Mouse (Mus musculus) midbrain, embryonic 12.5 days (tissue): ENCODE results near the gene Rnf225. TPM values are rescaled to one million over a fixed set of nuclear protein-coding genes. Genes with fewer than 3 reads are reported as not detected.
A peak's percentile ranks its signal among the peaks of the same experiment; 100 is the strongest.
"Not testable (repeated sequence)": the region's sequence is repeated elsewhere in the genome, so short reads cannot be mapped to it uniquely, and the experiment has no call there.

ENCODE experiments used
- ATAC-seq: fragments of 200-750 bp; cut with Nextera tagmentation; 2 replicates; pipeline ENCODE4 v1.8.0; 2017; ENCODE audit warnings: low read depth, moderate TSS enrichment, moderate library complexity; ENCODE audit not compliant: low FRiP score
- H3K27ac ChIP-seq: fragments of 300-500 bp; sonication (generic); replicated peaks from 2 replicates; pipeline ENCODE4 v1.5.1; 2016; ENCODE audit warnings: mild to moderate bottlenecking
- H3K27me3 ChIP-seq: fragments of 300-500 bp; sonication (generic); 2 replicates; pipeline ENCODE4 v1.6.1; 2016; ENCODE audit warnings: mild to moderate bottlenecking
- H3K36me3 ChIP-seq: fragments of 300-500 bp; sonication (generic); 2 replicates; pipeline ENCODE4 v1.6.1; 2016
- H3K4me1 ChIP-seq: fragments of 300-500 bp; sonication (generic); 2 replicates; pipeline ENCODE4 v1.6.1; 2016
- H3K4me2 ChIP-seq: fragments of 300-500 bp; sonication (generic); replicated peaks from 2 replicates; pipeline ENCODE4 v1.6.1; 2016; ENCODE audit warnings: mild to moderate bottlenecking, moderate library complexity
- H3K4me3 ChIP-seq: fragments of 300-500 bp; sonication (generic); 2 replicates; pipeline ENCODE4 v1.5.1; 2016; ENCODE audit warnings: mild to moderate bottlenecking
- H3K9ac ChIP-seq: fragments of 300-500 bp; sonication (generic); replicated peaks from 2 replicates; pipeline ENCODE4 v1.6.1; 2016; ENCODE audit warnings: mild to moderate bottlenecking, moderate library complexity
- H3K9me3 ChIP-seq: fragments of 300-500 bp; sonication (generic); 2 replicates; pipeline ENCODE4 v1.6.1; 2016; ENCODE audit warnings: mild to moderate bottlenecking
- WGBS: fragments of 180-500 bp; shearing (Covaris S2); methylation state at CpG from one replicate; pipeline ENCODE4 v1.1.7; 2016; 5-methylcytosine and 5-hydroxymethylcytosine counted together
- polyA plus RNA-seq: library from polyadenylated mRNA; unstranded; fragments of >200 nt; fragmentation: Nextera tagmentation; extraction: Ambion mirVana; gene quantifications from 2 replicates; pipeline ENCODE4 v1.2.1, GENCODE M21; 2016

Rnf225 gene
- polyA plus RNA-seq, result 0.79 and 0.93 TPM in 2 replicates

- H3K27me3 ChIP-seq, result peaks cover 43% of the 10 kb centered on the region
- WGBS, result 28% methylated on average over 8 of the region's 8 CpGs
- peak within 1 kb of the TSS; percentile 46; the same call in 1 of the 2 replicates for H3K9ac ChIP-seq
- peaks cover 24% of the 10 kb centered on the region for H3K4me1 ChIP-seq
- peaks cover 42% of the 10 kb centered on the region for H3K36me3 ChIP-seq
- H3K9me3 ChIP-seq, result no peaks in the 10 kb centered on the region
- H3K27ac ChIP-seq, result no peak within 1 kb of the TSS
- peak within 1 kb of the TSS; percentile 39 for H3K4me2 ChIP-seq
- peak within 1 kb of the TSS; percentile 25 for H3K4me3 ChIP-seq
- ATAC-seq, result no peak
Observed at GRCm38 (mm10) chr7:12927191-12927680, at the start of gene Rnf225. Rnf225 (plus strand) TSS chr7:12927416.

GRCm38 (mm10) chr7:12880036-12880435 is 47.2 kb upstream of the Rnf225 start:
- Histone ChIP-seq H3K4me2 (no peak overlapping the region; the same call in 1 of the 2 replicates), H3K4me1 (peaks cover 13% of the 10 kb centered on the region), H3K9me3 (no peaks in the 10 kb centered on the region), H3K4me3 (no peak overlapping the region), H3K9ac (no peak overlapping the region), H3K36me3 (peaks cover 8% of the 10 kb centered on the region), H3K27ac (no peak overlapping the region), H3K27me3 (no peaks in the 10 kb centered on the region)
- ATAC-seq, result no peak

- Histone ChIP-seq H3K4me2 (peak overlapping the region; percentile 75), H3K4me3 (peak overlapping the region; percentile 75), H3K9ac (peak overlapping the region; percentile 72; the same call in 1 of the 2 replicates), H3K36me3 (peaks cover 13% of the 10 kb centered on the region), H3K4me1 (peaks cover 13% of the 10 kb centered on the region)
- H3K27me3 ChIP-seq, H3K27ac ChIP-seq, H3K9me3 ChIP-seq: not testable (repeated sequence)
- WGBS, result 47% methylated on average over 8 of the region's 8 CpGs
- peak; percentile 36 for ATAC-seq
Observed at GRCm38 (mm10) chr7:12880497-12880896, 46.7 kb upstream of the Rnf225 start.

GRCm38 (mm10) chr7:12880911-12881660 is 46.1 kb upstream of the Rnf225 start, which contains the start of gene Zfp128:
Zfp128 (plus strand) TSS chr7:12881177.
- WGBS, result under 1% methylated on average over 35 of the region's 35 CpGs
- H3K27ac ChIP-seq, result no peak within 1 kb of the TSS
- peaks cover 13% of the 10 kb centered on the region for H3K4me1 ChIP-seq
- H3K36me3 ChIP-seq, result peaks cover 19% of the 10 kb centered on the region
- no peaks in the 10 kb centered on the region for H3K27me3 ChIP-seq
- no peaks in the 10 kb centered on the region for H3K9me3 ChIP-seq
- peak within 1 kb of the TSS; percentile 72 for H3K9ac ChIP-seq
- peak; percentile 100 for ATAC-seq
- H3K4me2 ChIP-seq, result peak within 1 kb of the TSS; percentile 75
- peak within 1 kb of the TSS; percentile 75 for H3K4me3 ChIP-seq

DNA sequence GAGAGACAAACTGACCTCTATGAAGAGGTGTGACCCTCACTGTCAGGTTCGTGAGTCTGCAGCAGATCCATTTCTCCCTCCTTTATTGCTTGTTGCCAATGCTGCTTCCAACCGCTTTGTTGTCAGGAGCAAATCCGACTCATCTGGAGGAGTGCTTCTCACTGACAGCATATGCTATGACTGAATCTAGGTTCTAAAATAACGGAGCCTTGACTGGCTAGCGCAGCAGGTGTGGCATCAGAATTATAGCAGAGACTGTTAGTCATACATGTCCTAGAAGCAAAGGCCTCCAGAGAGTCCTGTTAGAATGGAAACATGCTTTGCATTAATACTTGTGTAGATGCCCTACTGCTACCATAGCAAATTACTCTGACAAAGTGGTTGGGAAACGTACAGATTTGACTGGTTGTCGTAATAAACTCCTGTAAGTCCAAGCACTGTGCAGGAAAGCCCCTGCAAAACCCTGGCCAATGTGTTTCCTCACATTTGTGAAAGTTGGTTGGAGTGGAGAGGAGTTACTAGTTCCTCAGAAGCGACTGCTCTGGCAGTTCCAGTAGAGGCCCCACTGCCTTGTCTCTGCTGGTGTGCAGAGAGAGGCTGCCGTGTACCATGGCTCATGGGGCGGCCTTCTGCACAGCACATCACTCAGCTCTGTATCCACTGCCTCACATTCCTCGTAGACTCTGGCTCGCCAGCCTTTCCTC is 40.5 kb upstream of the Rnf225 start:
- no peak for ATAC-seq
- Histone ChIP-seq H3K36me3 (peaks cover 72% of the 10 kb centered on the region), H3K4me3 (no peak overlapping the region), H3K4me1 (peaks cover 10% of the 10 kb centered on the region), H3K27me3 (no peaks in the 10 kb centered on the region), H3K9me3 (no peaks in the 10 kb centered on the region), H3K9ac (no peak overlapping the region), H3K4me2 (no peak overlapping the region), H3K27ac (no peak overlapping the region)
- WGBS, result 93% methylated on average over 12 of the region's 12 CpGs

DNA sequence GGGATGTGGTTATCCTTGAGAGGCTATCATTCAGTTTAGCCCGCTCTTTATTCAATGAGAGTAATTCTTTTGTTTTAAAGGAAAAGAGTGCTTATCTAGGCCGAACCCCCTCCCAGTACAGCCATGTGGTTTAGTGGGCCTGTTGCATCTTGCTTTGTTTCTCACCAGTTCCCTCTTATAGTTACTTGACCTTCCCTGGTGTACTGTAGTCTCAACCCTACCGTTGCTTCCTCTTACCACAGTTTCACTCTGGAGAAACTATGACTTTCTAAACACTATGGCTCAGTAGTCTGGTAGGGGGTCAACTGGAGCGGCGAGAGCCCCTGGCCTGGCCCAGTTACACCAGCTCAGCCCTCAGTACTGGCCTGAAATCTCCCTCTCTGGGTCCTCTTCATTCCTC is 39.6 kb upstream of the Rnf225 start:
- Histone ChIP-seq H3K36me3 (peaks cover 79% of the 10 kb centered on the region), H3K9ac (no peak overlapping the region), H3K27me3 (no peaks in the 10 kb centered on the region), H3K4me3 (no peak overlapping the region), H3K9me3 (no peaks in the 10 kb centered on the region), H3K4me1 (peaks cover under 1% of the 10 kb centered on the region; the same call in 1 of the 2 replicates), H3K4me2 (no peak overlapping the region), H3K27ac (no peak overlapping the region)
- no peak for ATAC-seq
- 94% methylated on average over 5 of the region's 5 CpGs for WGBS

DNA sequence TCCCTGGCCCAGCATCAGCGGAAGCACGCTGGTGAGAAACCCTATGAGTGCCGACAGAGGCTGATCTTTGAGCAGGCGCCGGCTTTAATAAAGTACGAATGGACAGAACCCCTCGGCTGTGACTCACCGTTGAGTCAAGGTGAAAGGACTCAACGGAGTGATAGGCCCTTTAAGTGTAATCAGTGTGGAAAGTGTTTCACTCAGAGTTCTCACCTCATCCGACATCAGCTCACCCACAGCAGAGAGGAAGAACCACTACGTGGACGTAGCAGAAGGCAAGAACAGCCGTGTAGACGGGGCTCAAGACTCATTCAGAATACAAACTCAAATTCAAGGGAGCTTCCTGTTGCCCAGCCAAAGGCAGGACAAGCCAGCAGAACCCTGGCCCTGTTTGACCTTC is 36.3 kb upstream of the Rnf225 start:
- Histone ChIP-seq H3K4me2 (no peak overlapping the region), H3K27me3 (no peaks in the 10 kb centered on the region), H3K4me1 (no peaks in the 10 kb centered on the region), H3K9me3 (no peaks in the 10 kb centered on the region), H3K9ac (no peak overlapping the region), H3K27ac (no peak overlapping the region), H3K4me3 (no peak overlapping the region), H3K36me3 (peaks cover 62% of the 10 kb centered on the region)
- ATAC-seq, result no peak
- 94% methylated on average over 14 of the region's 14 CpGs for WGBS

GRCm38 (mm10) chr7:12891334-12891733 is 35.9 kb upstream of the Rnf225 start:
- Histone ChIP-seq H3K27me3 (no peaks in the 10 kb centered on the region), H3K4me2 (no peak overlapping the region), H3K36me3 (peaks cover 58% of the 10 kb centered on the region), H3K4me3 (no peak overlapping the region), H3K4me1 (no peaks in the 10 kb centered on the region), H3K9ac (no peak overlapping the region), H3K9me3 (no peaks in the 10 kb centered on the region), H3K27ac (no peak overlapping the region)
- ATAC-seq, result no peak
- WGBS, result 78% methylated on average over 1 of the region's 1 CpGs

DNA sequence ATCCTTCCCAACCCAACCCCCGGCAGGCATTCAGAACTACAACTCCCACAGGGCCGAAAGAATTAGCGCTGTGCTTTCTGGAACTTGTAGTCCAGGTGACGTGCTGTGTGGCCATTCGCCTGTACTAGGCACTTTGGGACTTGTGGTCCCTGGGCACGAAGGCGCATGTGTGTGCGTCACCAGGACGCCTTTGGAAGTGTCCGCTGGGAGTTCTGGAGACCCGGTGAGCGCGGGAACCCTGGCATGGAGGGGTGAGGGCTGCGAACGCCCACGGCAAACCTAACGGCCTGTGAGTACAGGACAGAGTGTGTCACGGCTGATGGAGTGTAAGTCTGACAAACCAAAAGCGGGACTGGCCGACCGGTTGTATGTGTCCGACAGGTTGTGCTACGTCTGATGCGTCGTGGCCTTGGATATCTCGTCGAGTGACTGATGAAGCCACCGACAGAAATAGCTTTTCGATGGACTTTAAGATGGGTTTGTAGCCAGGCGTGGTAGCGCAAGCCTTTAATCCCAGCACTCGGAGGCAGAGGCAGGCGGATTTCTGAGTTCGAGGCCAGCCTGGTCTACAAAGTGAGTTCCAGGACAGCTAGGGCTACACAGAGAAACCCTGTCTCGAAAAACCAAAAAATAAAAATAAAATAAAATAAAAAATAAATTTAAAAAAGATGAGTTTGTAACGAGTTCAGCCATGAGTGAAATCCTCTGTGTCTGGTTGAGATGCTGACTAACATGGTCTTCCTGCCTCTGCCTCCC is 29.4 kb upstream of the Rnf225 start, which contains the start of gene Zscan22:
Zscan22 (plus strand) TSS at position 161 of the 756 bp plus-strand sequence.
- Histone ChIP-seq H3K4me1 (no peaks in the 10 kb centered on the region), H3K27me3 (no peaks in the 10 kb centered on the region), H3K4me3 (peak within 1 kb of the TSS; percentile 65), H3K9ac (peak within 1 kb of the TSS; percentile 49; the same call in 1 of the 2 replicates), H3K36me3 (0 out of 2 replicates have a peak, but pooled peaks cover 3% of the 10 kb centered on the region), H3K27ac (0 out of 2 replicates have a peak within 1 kb of the TSS, but pooled peaks have one; percentile 30), H3K9me3 (no peaks in the 10 kb centered on the region), H3K4me2 (peak within 1 kb of the TSS; percentile 52)
- WGBS, result 7% methylated on average over 36 of the region's 36 CpGs
- ATAC-seq, result peak; percentile 99

GRCm38 (mm10) chr7:12901517-12901916 is 25.7 kb upstream of the Rnf225 start:
- no peaks in the 10 kb centered on the region for H3K4me1 ChIP-seq
- H3K9me3 ChIP-seq, result no peaks in the 10 kb centered on the region
- H3K4me2 ChIP-seq, result no peak overlapping the region
- H3K36me3 ChIP-seq, result peaks cover 32% of the 10 kb centered on the region
- H3K9ac ChIP-seq, result no peak overlapping the region
- H3K27me3 ChIP-seq, result no peaks in the 10 kb centered on the region
- no peak overlapping the region for H3K4me3 ChIP-seq
- H3K27ac ChIP-seq, result no peak overlapping the region
- no peak for ATAC-seq
- WGBS, result 94% methylated on average over 5 of the region's 5 CpGs

DNA sequence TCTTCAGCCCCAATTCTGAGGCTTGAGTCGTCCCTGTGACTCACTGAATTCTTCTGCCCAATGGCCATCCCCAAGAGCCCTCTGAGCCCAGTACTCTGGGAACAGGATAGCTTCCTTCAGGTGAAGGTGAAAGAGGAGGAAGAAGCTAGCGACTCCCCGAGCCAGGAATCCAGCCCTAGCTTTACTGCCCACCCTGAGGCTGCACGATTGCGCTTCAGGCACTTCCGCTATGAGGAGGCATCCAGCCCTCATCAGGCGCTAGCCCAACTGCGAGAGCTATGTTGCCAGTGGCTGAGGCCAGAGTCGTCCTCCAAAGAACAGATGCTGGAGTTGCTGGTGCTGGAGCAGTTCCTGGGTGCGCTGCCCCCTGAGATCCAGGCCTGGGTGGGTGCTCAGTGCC is 23.6 kb upstream of the Rnf225 start:
- no peaks in the 10 kb centered on the region for H3K4me1 ChIP-seq
- no peak overlapping the region for H3K27ac ChIP-seq
- H3K9me3 ChIP-seq, result no peaks in the 10 kb centered on the region
- H3K27me3 ChIP-seq, result no peaks in the 10 kb centered on the region
- no peak overlapping the region for H3K4me2 ChIP-seq
- WGBS, result 61% methylated on average over 10 of the region's 10 CpGs
- no peak for ATAC-seq
- H3K4me3 ChIP-seq, result no peak overlapping the region
- peaks cover 53% of the 10 kb centered on the region for H3K36me3 ChIP-seq
- H3K9ac ChIP-seq, result no peak overlapping the region
